Mouse (Mus musculus) intestine, embryonic 15.5 days (tissue): Measurements from ENCODE around the gene Lnp1. TPM values are rescaled to one million over a fixed set of nuclear protein-coding genes. Genes with fewer than 3 reads are reported as not detected.
"Not testable (repeated sequence)": the region's sequence is repeated elsewhere in the genome, so short reads cannot be mapped to it uniquely, and the experiment has no call there.

Source experiments
- ATAC-seq: fragments of 200-750 bp; cut with Nextera tagmentation; 2 replicates; pipeline ENCODE4 v1.8.0; 2017; ENCODE audit warnings: moderate TSS enrichment, moderate library complexity
- H3K27ac ChIP-seq: fragments of 300-500 bp; sonication (generic); 2 replicates; pipeline ENCODE4 v1.5.1; 2015; ENCODE audit warnings: mild to moderate bottlenecking, inconsistent platforms
- H3K27me3 ChIP-seq: fragments of 300-500 bp; sonication (generic); replicated peaks from 2 replicates; pipeline ENCODE4 v1.6.1; 2015; ENCODE audit warnings: inconsistent platforms
- H3K36me3 ChIP-seq: fragments of 300-500 bp; sonication (generic); 2 replicates; pipeline ENCODE4 v1.6.1; 2015; ENCODE audit warnings: inconsistent platforms
- H3K4me1 ChIP-seq: fragments of 300-500 bp; sonication (generic); replicated peaks from 2 replicates; pipeline ENCODE4 v1.6.1; 2015; ENCODE audit warnings: inconsistent platforms
- H3K4me2 ChIP-seq: fragments of 300-500 bp; sonication (generic); replicated peaks from 2 replicates; pipeline ENCODE4 v1.6.1; 2015; ENCODE audit warnings: mild to moderate bottlenecking, inconsistent platforms
- H3K4me3 ChIP-seq: fragments of 300-500 bp; sonication (generic); replicated peaks from 2 replicates; pipeline ENCODE4 v1.5.1; 2015; ENCODE audit warnings: inconsistent platforms
- H3K9ac ChIP-seq: fragments of 300-500 bp; sonication (generic); 2 replicates; pipeline ENCODE4 v1.6.1; 2015; ENCODE audit warnings: inconsistent platforms
- H3K9me3 ChIP-seq: fragments of 300-500 bp; sonication (generic); 2 replicates; pipeline ENCODE4 v1.6.1; 2016; ENCODE audit warnings: inconsistent platforms
- WGBS: fragments of 180-500 bp; shearing (Covaris S2); methylation state at CpG from one replicate; pipeline ENCODE4 v1.1.7; 2015; 5-methylcytosine and 5-hydroxymethylcytosine counted together
- polyA plus RNA-seq: library from polyadenylated mRNA; unstranded; fragments of >200 nt; fragmentation: Nextera tagmentation; extraction: Ambion mirVana; gene quantifications from 2 replicates; pipeline ENCODE4 v1.2.1, GENCODE M21; 2015

Gene Lnp1
- polyA plus RNA-seq = not detected in 2 replicates

GRCm38 (mm10) chr16:56928023-56928422 is at the start of gene Lnp1:
TSS of gene Lnp1 (minus strand) at chr16:56928061.
- no peak within 1 kb of the TSS for H3K27ac ChIP-seq
- H3K9me3 ChIP-seq = no peaks in the 10 kb centered on the region
- no peak within 1 kb of the TSS for H3K9ac ChIP-seq
- WGBS = 43% methylated on average over 3 of the region's 3 CpGs
- H3K4me3 ChIP-seq = no peak within 1 kb of the TSS
- H3K36me3 ChIP-seq = no peaks in the 10 kb centered on the region
- no peak for ATAC-seq
- no peaks in the 10 kb centered on the region for H3K4me1 ChIP-seq
- no peak within 1 kb of the TSS for H3K4me2 ChIP-seq
- no peaks in the 10 kb centered on the region for H3K27me3 ChIP-seq

- H3K27me3 ChIP-seq = no peaks in the 10 kb centered on the region
- ATAC-seq = no peak
- no peaks in the 10 kb centered on the region for H3K36me3 ChIP-seq
- 45% methylated on average over 3 of the region's 3 CpGs for WGBS
- no peaks in the 10 kb centered on the region for H3K9me3 ChIP-seq
- H3K9ac ChIP-seq = no peak overlapping the region
- no peaks in the 10 kb centered on the region for H3K4me1 ChIP-seq
- H3K27ac ChIP-seq = no peak overlapping the region
- H3K4me3 ChIP-seq = no peak overlapping the region
- no peak overlapping the region for H3K4me2 ChIP-seq
Measured at GRCm38 (mm10) chr16:56974646-56975045, 46.8 kb upstream of the Lnp1 start.

GRCm38 (mm10) chr16:56958311-56958710 is 30.4 kb upstream of the Lnp1 start:
- not testable (repeated sequence) for ATAC-seq, H3K27me3 ChIP-seq, H3K36me3 ChIP-seq, H3K4me2 ChIP-seq, H3K27ac ChIP-seq, H3K9me3 ChIP-seq, H3K4me3 ChIP-seq, H3K9ac ChIP-seq, H3K4me1 ChIP-seq
- WGBS = 92% methylated on average over 2 of the region's 2 CpGs

DNA sequence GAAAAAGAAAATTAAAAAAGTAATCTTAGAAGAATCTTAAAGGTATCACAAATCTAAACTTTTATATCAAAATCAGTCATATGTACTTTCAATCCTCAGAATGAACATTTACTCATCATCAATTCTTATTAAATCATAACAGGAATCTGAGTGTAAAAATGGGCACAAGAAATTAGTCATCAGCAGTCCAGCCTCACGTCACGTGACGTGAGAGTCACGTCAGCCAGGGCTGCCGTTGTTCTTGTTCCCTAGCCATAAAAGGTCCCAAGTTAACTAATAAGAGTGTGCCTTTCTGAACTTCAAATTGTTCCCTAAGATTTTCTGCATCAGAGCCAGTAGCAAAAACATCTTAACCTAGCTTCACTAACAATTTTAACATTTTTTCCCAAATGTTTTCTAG is 21.2 kb upstream of the Lnp1 start:
- WGBS = 94% methylated on average over 5 of the region's 5 CpGs
- Histone ChIP-seq H3K9me3 (no peaks in the 10 kb centered on the region), H3K27me3 (no peaks in the 10 kb centered on the region), H3K9ac (no peak overlapping the region), H3K27ac (no peak overlapping the region), H3K4me3 (no peak overlapping the region), H3K4me1 (no peaks in the 10 kb centered on the region), H3K4me2 (no peak overlapping the region), H3K36me3 (no peaks in the 10 kb centered on the region)
- no peak for ATAC-seq

DNA sequence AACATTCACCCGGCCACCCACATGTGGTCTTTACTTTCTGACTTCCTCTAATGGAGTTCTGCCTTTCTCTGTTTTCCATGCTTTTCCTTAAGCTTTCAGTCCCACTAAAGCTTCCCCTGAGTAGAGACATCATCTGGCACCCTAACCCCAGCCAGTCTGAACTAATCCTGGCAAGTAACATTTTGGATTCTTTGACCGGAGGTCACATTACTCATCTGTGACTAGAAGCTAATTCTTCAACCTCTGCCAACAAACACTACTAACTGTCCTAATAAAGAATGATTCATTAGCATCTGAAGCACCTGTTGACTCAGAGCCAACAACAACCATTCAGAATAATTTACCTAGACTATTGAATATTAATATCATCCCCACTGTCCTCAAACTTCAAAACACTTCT is 14.5 kb upstream of the Lnp1 start:
- Histone ChIP-seq H3K27ac (no peak overlapping the region), H3K4me2 (no peak overlapping the region), H3K27me3 (no peaks in the 10 kb centered on the region), H3K36me3 (no peaks in the 10 kb centered on the region), H3K4me3 (no peak overlapping the region), H3K9ac (no peak overlapping the region), H3K9me3 (no peaks in the 10 kb centered on the region), H3K4me1 (no peaks in the 10 kb centered on the region)
- ATAC-seq = no peak
- 79% methylated on average over 2 of the region's 2 CpGs for WGBS

DNA sequence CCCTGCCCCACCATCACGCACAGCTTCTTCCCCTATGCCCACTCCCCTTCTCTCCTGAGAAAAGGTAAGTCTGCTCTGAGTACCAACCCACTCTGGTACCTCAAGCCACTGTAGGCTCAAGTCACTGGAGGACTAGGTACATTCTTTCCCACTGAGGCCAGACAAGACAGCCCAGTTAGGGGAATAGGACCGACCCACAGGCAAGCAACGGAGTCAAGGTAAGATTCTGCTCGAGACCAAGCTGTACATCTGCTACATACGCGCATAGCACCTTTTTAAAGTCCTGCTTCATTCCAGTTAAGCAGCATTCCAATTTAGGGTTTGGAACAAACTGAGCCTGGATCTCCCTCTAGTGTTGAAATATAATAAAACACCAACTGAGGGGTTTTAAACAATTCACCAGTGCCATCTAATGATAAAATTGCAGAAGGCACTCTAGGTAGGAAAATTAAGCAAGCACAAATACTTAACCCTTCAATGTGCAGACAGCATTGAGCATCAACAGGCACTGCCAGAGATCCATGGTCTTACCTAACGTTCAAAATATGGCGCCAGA is 7.7 kb downstream of the Lnp1 start:
- Histone ChIP-seq H3K4me2 (no peak overlapping the region), H3K4me3 (no peak overlapping the region), H3K27me3 (no peaks in the 10 kb centered on the region), H3K27ac (no peak overlapping the region), H3K9ac (no peak overlapping the region), H3K36me3 (no peaks in the 10 kb centered on the region), H3K4me1 (no peaks in the 10 kb centered on the region), H3K9me3 (no peaks in the 10 kb centered on the region)
- 19% methylated on average over 8 of the region's 8 CpGs for WGBS
- ATAC-seq = peak; percentile 66

- Histone ChIP-seq H3K36me3 (no peaks in the 10 kb centered on the region), H3K4me2 (no peak overlapping the region), H3K9ac (no peak overlapping the region), H3K9me3 (no peaks in the 10 kb centered on the region), H3K27me3 (no peaks in the 10 kb centered on the region), H3K4me1 (no peaks in the 10 kb centered on the region), H3K27ac (no peak overlapping the region), H3K4me3 (no peak overlapping the region)
- 86% methylated on average over 7 of the region's 7 CpGs for WGBS
- ATAC-seq = no peak
Measured at GRCm38 (mm10) chr16:56917230-56917629, 10.6 kb downstream of the Lnp1 start.

GRCm38 (mm10) chr16:56908986-56909385 is 18.9 kb downstream of the Lnp1 start:
- H3K27ac ChIP-seq = no peak overlapping the region

GRCm38 (mm10) chr16:56902206-56902605 is 25.7 kb downstream of the Lnp1 start:
- ATAC-seq, H3K27ac ChIP-seq, H3K9me3 ChIP-seq, H3K9ac ChIP-seq, H3K36me3 ChIP-seq, H3K4me3 ChIP-seq, H3K4me1 ChIP-seq, H3K27me3 ChIP-seq, H3K4me2 ChIP-seq: not testable (repeated sequence)
- whole genome bisulfite sequencing = 60% methylated on average over 3 of the region's 3 CpGs

More at GRCm38 (mm10) chr16:56908986-56909385, 18.9 kb downstream of the Lnp1 start:
- Histone ChIP-seq H3K36me3 (no peaks in the 10 kb centered on the region), H3K4me1 (no peaks in the 10 kb centered on the region), H3K4me2 (no peak overlapping the region), H3K9me3 (no peaks in the 10 kb centered on the region), H3K9ac (no peak overlapping the region), H3K4me3 (no peak overlapping the region), H3K27me3 (no peaks in the 10 kb centered on the region)
- WGBS = 42% methylated on average over 5 of the region's 5 CpGs
- ATAC-seq = no peak

DNA sequence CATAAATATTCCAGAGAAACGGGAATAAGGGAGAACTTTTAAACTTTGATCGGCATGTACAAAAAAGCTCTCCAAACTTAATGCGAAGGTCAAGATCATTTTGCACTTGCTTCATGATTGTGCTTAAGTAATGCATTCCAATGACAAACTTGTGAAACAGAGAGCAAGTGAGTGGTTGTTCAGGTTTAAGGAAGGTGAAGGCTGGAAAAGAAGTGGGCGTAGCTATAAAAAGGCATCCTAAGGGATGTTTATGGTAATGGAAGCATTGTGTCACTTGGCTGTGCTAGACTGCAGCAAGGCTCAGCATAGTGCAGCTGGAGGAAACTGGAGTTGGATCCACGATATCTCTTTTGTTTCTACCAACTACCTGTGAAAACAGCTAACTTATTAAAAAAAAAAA is 36.3 kb downstream of the Lnp1 start:
- Histone ChIP-seq H3K4me2 (no peak overlapping the region), H3K27me3 (no peaks in the 10 kb centered on the region), H3K4me1 (no peaks in the 10 kb centered on the region), H3K36me3 (no peaks in the 10 kb centered on the region), H3K4me3 (no peak overlapping the region), H3K27ac (no peak overlapping the region), H3K9me3 (no peaks in the 10 kb centered on the region), H3K9ac (no peak overlapping the region)
- ATAC-seq = no peak
- 86% methylated on average over 5 of the region's 5 CpGs for WGBS

GRCm38 (mm10) chr16:56886616-56887116 is 41.2 kb downstream of the Lnp1 start:
- 29% methylated on average over 9 of the region's 9 CpGs for WGBS
- Histone ChIP-seq H3K9ac (0 out of 2 replicates have a peak overlapping the region, but pooled peaks have one; percentile 55), H3K4me3 (peak overlapping the region; percentile 52), H3K4me2 (peak overlapping the region; percentile 71), H3K27me3 (no peaks in the 10 kb centered on the region), H3K27ac (no peak overlapping the region), H3K9me3 (no peaks in the 10 kb centered on the region), H3K36me3 (no peaks in the 10 kb centered on the region), H3K4me1 (no peaks in the 10 kb centered on the region)
- ATAC-seq = no peak

- peak within 1 kb of the TSS; percentile 67 for H3K27ac ChIP-seq
- H3K4me2 ChIP-seq = peak within 1 kb of the TSS; percentile 71
- 4% methylated on average over 25 of the region's 25 CpGs for WGBS
- no peaks in the 10 kb centered on the region for H3K4me1 ChIP-seq
- H3K27me3 ChIP-seq = no peaks in the 10 kb centered on the region
- ATAC-seq = peak; percentile 99
- no peaks in the 10 kb centered on the region for H3K36me3 ChIP-seq
- H3K4me3 ChIP-seq = peak within 1 kb of the TSS; percentile 52
- H3K9me3 ChIP-seq = no peaks in the 10 kb centered on the region
- peak within 1 kb of the TSS; percentile 55 for H3K9ac ChIP-seq
Measured at GRCm38 (mm10) chr16:56885824-56886615, 41.8 kb downstream of the Lnp1 start, which contains the start of gene Tmem45a. TSS of gene Tmem45a (minus strand) at chr16:56886166.
